Mouse (Mus musculus) G1E-ER4 (cell line): Measurements from ENCODE around the gene Adprh. TPM values are rescaled to one million over a fixed set of nuclear protein-coding genes. Genes with fewer than 3 reads are reported as not detected.
A peak's percentile ranks its signal among the peaks of the same experiment; 100 is the strongest.

Source experiments
- GATA1 ChIP-seq: IDR thresholded peaks from one replicate; pipeline ENCODE4 v1.8.0; 2012; ENCODE audit warnings: low read length, inconsistent platforms
- polyA plus RNA-seq: library from polyadenylated mRNA; stranded (reverse); fragments of >175 nt; gene quantifications from 2 replicates; pipeline ENCODE4 v1.2.3, GENCODE M21; 2012

Gene Adprh
- polyA plus RNA-seq, 1 experiment = 323 TPM

DNA sequence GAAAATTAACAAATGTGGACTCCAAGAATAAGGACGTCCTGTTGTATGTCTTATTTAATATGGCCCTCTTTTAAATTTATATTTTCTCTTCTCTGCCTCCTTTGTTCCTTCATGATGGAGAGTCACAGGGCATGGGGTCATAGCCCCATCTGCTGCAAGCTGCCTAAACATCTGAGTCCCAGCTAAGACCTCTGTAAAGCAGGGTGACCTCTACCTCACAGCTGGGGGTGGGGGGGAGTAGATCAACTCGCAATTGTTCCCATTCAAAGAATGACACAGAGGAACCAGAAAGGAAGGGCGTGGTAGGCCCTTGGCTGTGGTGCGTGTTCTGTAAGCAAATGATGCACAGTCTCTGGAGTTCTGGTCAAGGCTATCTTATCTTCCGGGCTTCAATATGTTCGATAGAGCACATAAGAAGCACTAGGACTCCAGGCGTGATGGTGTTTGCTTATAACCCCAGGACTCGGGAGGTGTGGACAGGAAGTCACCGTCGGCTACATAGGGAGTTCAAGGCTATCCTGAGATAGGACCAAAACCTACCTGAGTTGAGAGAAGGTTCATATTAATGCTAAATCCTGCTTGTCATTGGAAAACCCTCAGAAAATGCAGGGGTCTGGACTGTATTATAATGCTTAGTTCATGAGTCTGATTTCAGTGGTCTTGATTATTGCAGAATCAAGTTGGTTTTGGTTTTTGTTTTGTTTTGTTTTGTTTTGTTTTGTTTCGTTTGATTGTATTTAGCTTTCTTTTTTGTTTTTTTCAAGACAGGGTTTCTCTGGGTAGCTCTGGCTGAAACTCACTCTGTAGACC lies 19.4 kb upstream of the Adprh start:
- no peak for TF ChIP-seq GATA1

DNA sequence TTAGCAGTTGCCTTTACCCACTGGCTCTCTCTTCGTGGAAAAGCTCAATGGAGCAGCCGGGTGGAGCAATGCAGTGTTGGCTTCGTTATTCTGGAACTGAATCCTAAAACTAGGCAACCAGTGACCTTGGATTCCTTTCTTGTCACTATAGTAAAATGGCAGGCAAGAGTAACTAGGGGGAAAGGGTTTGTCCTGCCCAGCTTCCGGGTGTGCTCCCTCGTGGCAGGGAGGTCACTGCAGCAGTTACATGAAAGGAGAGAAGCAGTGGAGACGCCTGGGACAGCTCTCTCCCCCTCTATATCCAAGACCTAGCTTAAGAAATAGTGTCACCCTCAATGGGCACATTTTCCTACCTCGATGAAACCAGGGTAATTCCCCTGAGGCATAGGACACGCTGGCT lies 16.9 kb upstream of the Adprh start:
- TF ChIP-seq GATA1 = no peak

DNA sequence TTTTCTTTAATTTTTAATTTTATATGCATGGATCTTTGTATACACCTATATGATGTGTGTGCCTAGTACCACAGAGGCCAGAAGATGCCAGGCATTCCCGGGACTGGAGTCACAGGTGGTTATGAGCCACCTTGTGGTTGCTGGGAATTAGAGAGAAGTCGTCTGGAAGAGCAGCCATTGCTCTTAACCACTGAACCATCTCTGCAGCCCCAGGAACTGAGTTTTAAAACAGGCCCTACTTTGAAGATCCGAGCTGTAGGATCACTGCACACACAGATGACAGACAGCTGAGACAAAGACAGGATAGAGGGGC lies 16.2 kb upstream of the Adprh start:
- TF ChIP-seq GATA1 = no peak

DNA sequence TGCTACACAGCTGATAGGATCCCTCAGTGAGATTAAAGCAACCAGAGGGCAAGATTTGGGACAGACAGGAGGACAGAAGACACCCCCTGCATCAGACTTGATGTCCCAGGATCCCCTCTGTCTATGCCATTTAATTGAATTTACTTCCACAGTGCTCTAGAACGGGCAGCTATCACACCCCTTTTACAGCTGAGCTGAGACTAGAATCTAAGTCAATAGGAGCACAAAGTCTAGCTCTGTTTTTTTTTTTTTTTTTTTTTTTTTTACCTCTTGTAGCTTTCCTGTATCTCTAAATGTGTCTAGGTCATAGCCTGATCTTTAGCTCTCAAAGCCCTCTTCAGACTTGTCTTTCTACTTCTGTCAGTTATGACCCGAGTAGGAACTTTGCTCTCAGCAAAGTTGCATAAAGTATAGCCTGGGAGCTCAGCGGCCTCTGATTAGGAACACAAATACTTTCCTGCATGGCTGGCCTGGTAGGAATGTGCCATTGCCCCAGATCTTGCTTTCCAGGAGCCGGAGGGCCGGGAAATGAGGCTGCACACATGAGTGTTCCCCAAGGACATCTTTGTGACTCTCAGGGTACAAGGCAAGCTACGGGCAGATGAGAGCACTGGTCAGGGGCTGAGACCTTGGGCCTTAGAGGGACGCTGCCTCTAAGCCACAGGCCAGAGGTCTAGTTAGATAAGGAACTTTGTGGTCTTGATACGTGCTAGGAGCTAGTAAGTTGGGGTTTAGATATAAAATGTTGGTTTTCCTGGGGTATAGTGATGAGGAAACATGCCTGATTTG lies 15.6 kb upstream of the Adprh start:
- TF ChIP-seq GATA1 = peak; percentile 27

DNA sequence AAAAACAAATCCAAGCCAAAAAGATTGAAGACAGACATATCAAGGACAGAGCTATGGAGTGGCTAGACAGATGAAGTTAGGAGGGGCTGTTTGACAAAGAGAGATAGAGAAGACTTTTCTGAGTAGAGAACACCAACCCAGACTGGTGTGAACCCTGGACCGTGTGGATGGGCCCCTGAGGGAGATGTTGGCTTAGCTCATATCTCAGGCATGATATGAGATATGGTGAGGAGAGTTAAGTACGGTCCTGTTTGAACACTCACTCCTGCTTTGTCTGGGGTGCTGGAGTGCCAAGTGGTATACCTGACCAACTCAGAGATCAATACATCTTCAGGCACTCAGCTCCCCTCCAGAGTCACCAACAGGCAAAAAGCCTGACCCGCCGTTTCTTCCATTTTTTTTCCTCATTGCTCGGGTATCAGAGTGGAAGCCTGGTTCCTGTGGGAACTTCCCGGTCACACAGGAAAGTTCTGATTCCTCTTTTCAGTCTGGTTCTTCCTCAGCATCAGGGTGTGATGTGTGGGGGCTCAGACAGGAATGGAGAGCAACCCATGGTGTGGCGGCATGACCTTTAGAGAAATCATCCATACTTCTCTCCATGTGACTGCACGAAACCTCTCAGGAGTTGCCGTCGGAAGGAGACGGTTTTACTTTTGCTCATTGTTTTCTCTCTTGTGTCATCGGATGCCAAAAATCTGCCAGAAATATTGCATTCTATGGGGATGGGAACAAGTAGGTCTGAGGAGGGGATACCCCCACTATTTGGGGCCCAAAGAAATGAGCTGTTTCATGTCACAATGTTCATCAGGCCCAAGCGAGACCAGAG lies 14.8 kb upstream of the Adprh start:
- TF ChIP-seq GATA1 = no peak

DNA sequence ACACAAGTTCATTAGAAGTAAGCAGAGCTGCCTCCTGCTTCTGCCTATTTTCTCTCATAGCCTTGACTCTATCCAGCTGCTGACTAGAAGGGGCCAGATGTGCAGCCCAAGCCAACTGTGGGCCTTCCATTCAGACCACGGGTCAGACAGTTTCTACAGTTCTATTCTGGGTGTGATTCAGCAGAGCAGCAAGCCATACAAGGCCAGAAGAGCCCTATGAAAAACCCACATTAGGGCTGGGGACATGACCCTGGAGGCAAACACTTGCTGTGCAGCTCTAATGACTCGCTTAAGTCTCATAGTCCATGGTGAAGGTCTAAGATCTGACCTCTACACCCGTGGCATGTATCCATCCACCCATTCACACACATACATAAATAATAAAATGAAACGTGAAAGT lies 13.6 kb upstream of the Adprh start:
- TF ChIP-seq GATA1 = no peak

DNA sequence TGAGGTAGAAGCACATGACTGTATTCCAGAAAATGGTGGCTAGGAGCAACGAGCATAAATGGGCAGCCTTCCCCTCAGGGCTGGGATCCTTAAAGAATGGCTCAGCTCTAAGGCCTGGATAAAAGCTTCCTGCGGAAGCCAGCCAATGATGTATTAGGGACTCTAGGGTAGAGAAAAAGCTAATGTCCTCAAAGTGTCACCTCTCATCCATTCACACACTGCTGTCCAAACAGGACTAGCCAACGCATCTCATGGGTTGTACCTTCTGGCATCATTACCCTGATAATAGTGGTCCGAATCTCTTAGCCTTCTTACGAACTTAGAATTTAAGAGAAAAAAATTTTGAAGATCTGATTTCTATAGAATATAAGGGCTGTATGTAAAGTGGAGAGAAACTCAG lies 10.8 kb upstream of the Adprh start:
- TF ChIP-seq GATA1 = no peak

DNA sequence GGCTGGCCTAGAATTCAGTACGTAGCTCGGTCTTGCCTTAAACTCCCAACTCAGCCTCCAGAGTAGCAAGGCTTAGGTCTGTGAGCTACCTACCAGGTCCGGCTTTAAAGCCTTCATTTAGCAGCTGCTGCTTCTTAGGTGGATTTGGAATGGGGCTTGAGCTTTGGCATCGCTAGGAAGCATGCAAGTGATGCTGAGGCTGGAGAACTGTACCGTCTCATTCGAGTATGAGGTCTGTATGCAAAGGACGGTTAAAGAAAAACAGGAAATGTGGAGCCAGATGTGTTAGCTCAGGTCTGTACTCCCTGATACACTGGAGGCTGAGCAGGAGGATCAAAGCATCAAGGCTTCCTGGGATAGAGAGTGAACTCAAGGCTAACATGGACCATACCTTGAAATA lies 9.7 kb upstream of the Adprh start:
- no peak for TF ChIP-seq GATA1

DNA sequence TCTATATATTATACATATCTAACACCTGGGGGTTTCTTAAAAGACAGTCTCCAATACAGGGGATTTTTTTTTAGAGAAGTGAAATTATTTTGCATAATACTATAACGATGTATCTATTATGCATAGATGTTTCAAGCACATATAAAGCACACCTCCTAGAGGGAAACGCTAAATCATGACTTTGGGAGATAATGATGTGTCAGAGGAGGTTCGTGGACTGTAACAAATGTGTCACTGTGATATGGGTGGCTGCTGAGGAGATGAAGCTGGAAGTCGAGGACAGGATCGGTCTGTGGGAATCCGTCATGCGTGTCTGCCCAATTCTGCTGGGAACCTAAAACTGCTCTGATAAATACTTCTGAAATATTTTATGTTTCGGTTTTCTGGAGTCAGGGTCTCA lies 9.2 kb upstream of the Adprh start:
- TF ChIP-seq GATA1 = no peak

DNA sequence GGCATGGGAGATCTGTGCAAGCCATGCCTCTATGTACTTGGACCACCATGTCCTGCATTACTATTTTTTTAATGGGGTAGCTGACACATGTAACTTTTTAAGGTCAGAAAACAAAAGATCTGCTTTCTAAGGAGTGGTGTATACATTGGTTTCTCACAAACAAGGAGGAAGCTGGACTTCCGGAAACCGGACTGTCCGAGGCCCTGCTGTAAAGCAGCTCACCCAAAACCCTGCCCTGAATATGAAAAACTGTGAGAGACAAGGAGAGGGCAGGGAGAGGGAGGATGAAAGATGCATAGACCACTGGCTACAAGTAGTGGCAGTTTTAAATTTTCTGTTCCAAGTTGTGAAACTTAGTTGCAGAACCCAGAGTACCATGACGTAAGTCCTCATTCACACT lies 7.5 kb upstream of the Adprh start:
- no peak for TF ChIP-seq GATA1

DNA sequence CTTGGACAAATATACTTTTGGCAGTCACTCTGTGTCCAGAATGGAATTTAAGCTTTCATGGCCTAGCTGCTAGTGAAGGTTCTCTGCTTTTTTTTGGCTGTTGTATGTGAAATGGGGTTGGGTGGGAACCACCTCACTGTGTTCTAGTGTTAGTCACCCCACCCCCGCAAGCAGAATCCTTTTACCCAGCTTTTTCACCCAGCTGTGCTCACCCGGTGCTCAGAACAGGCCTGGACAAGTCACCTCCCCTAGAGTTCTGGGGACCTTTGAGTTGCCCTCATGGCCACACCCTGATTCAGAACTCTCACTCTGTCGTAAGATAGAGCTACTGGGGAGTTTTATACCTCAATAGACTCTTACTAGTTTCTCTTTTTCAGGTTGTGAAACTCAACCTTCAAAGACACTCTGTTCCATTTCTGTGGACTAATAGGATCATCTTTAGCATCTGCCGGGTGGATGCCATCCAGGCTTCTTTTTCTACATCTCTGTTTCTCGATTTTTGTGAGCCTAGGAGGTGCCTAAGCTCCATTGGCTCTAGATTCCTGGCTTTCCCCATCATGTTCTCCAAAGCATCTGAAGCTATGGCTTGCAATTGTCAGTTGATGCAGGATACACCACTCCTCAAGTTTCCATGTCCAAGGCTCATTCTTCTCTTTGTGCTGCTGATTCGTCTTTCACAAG lies 6.2 kb upstream of the Adprh start:
- TF ChIP-seq GATA1 = no peak

DNA sequence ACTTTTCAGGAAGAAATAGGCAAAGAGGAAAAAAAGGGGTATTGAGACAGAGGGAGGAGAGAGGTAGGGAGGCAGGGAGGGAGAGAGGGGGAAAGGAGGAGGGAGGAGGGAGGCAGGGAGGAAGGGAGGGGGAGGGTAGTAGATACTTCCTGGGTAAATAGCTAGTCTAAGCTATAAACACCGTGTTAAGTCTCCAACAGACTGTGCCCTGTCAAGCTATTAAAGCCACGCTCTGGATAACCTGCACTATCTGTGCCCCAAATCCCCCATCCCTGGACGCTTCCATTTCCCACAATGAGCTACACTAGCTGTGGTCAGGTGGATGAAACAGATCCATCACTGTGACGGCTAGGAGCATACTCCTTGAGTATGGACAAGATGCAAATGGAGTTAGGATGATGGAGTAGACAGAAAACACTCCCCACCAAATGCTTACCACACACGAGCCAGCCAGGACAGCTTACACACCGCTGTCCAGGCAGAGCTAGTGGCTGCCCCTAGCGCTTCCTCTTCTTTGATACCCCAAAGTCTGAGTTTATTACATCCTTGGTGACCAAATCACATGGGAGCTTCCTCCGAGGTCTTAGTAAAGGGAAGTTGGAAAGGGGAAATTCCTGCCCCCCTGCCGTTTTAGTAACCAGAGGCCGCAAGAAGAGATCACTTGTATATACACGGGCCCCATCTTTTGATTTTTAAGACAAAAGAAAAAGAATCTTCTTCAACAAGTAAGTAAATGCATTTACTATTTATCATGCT lies 4.5 kb upstream of the Adprh start:
- TF ChIP-seq GATA1 = no peak

DNA sequence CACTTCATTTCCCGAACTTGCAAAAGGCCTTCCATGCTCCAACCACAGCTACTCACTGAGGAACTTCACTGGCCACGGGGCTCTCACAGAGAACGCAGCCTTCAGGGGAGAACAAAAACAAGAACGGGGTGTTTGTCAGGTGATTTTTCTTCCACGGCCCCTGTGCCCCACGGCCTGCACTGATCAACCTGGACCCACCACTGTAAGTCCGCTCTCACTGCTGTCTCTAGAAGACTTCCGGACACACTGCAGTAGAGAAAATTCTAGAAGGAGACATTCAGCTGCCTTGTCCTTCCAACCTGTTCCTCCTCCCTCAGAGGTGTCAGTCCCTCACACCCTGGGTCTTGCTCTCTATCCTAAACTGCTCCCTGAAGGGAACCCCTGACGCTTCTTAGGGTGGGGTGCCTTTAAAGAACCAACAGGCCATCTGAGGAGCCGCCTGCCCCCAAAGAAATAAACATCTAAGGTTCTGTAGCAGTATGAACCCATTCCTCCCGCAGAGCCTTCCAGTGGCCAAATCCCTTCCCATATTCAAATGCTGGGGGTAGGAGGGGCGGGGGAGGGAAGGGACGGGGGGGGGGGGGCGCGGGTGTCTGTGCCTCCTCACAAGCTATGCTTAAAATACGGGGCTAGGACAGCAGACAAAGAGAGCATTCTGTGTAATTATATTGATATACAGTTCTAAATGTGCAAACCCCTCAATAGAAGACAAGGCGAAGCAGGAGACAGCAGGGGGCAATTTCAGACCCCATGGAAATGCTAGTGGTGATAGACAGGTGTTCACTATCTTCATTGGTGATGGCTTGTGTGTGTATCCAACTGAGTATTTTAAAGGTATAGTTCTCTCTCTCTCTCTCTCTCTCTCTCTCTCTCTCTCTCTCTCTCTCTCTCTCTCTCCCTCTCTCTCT lies 3.3 kb upstream of the Adprh start, which contains the start of gene Cd80:
Gene Cd80 (plus strand): TSS at position 51 of the 908 bp plus-strand sequence.
- no peak for TF ChIP-seq GATA1
